24 mouse cellular contexts compared by ENCODE assay signal in the genomic region with DNA sequence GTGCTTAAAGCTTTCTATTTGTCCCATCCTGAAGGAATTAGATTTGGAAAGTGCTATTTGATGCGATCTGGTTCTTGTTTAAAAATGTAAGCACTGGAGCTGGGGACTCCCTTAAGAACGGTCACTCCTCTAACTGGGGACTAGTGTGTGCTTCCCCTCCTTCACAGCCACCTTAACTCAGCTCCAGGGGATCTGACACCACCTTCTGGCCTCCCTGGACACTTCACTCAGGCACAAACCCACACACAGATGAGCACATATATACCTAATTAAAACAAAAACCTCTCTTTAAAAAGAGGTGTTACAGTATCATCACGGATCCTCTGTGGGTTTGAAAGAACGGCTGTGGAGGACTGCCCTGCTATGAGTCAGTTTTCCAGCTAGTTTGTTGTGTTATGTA. TPM values are rescaled to one million over a fixed set of nuclear protein-coding genes. Genes with fewer than 3 reads are reported as not detected.
DNase-seq lines count a peak whose midpoint lies in the region; ATAC-seq and TF ChIP-seq lines count a peak whose summit lies in the region.
"Had no signal": no experiment of that assay in that cellular context is flagged by ENCODE, and none has a peak within 500 bp of the region (broad histone marks: within the 10 kb centered on the region; RNA-seq: fewer than 3 reads in every experiment).

No protein-coding gene starts in this region.

- DNase-seq in heart, postnatal 0 days (ENCODE audit: low spot score), result no peak
- no peak for DNase-seq in heart, adult 9 months (ENCODE audit: low spot score in 2 of 2)
- DNase-seq in liver, embryonic 13.5 days, result no peak
- DNase-seq in liver, embryonic 11.5 days (ENCODE audit: low spot score), result no peak
- peak; percentile 37 for DNase-seq in NIH3T3 (ENCODE audit: low read depth)
- DNase-seq in cerebellum, adult 9-10 months, result no peak
- DNase-seq: adrenal gland, postnatal 10 days; B cell, adult 2 months; cerebellum, adult 18-20 months; cerebellum, postnatal 36 days; heart, postnatal 4 days; kidney, adult 11 months; kidney, postnatal 14 days; left cerebral cortex, postnatal 4 days; lung, postnatal 4 days; right cerebral cortex, postnatal 25 days; thymus, postnatal 14 days had no signal

- no peak for TF ChIP-seq EP300 in heart, postnatal 0 days (IDR thresholded peaks at IDR 0.05; ENCODE audit: low read depth)

- peak; percentile 21; the same call in 1 of the 2 replicates for TF ChIP-seq CTCF in heart, postnatal 0 days (IDR thresholded peaks at IDR 0.05; ENCODE audit: low read depth)
- TF ChIP-seq CTCF in small intestine, adult 2 months (IDR thresholded peaks at IDR 0.05; ENCODE audit: extremely low read depth, insufficient read length, insufficient replicate concordance, low read depth, low read length), result no peak

- peaks cover 30% of the 10 kb centered on the region for H3K36me3 ChIP-seq in heart, postnatal 0 days (replicated peaks; ENCODE audit: control insufficient read depth, insufficient read depth, low read length)
- peaks cover 97% of the 10 kb centered on the region for H3K36me3 ChIP-seq in liver, embryonic 13.5 days
- H3K36me3 ChIP-seq in liver, embryonic 11.5 days (ENCODE audit: control insufficient read depth, insufficient read depth, low read length), result peaks cover 42% of the 10 kb centered on the region
- peaks cover 6% of the 10 kb centered on the region for H3K36me3 ChIP-seq in small intestine, adult 2 months (ENCODE audit: control insufficient read depth, insufficient read depth, low read length)
- peaks cover 59% of the 10 kb centered on the region for H3K36me3 ChIP-seq in forebrain, embryonic 12.5 days (replicated peaks)

- H3K4me1 ChIP-seq in heart, postnatal 0 days (ENCODE audit: control insufficient read depth, insufficient read depth), result 0 out of 2 replicates have a peak, but pooled peaks cover 4% of the 10 kb centered on the region
- peaks cover 52% of the 10 kb centered on the region for H3K4me1 ChIP-seq in liver, embryonic 13.5 days (replicated peaks)
- peaks cover 2% of the 10 kb centered on the region; the same call in 1 of the 2 replicates for H3K4me1 ChIP-seq in liver, embryonic 11.5 days (replicated peaks; ENCODE audit: control insufficient read depth, insufficient read depth, low read length)
- peaks cover 7% of the 10 kb centered on the region for H3K4me1 ChIP-seq in small intestine, adult 2 months (ENCODE audit: control insufficient read depth, insufficient read depth, insufficient read length, low read length)
- no peaks in the 10 kb centered on the region for H3K4me1 ChIP-seq in forebrain, embryonic 12.5 days

- ATAC-seq in heart, postnatal 0 days (ENCODE audit: insufficient read depth, low read depth), result no peak
- no peak for ATAC-seq in liver, embryonic 13.5 days (ENCODE audit: low read depth)
- no peak for ATAC-seq in liver, embryonic 11.5 days (replicated peaks; ENCODE audit: low FRiP score)
- ATAC-seq in forebrain, embryonic 12.5 days (ENCODE audit: low FRiP score), result no peak
- ATAC-seq: forebrain, embryonic 16.5 days; Patski had no signal

- no peaks in the 10 kb centered on the region for H3K27me3 ChIP-seq in heart, postnatal 0 days (ENCODE audit: control insufficient read depth, insufficient read depth, low read length)
- no peaks in the 10 kb centered on the region for H3K27me3 ChIP-seq in liver, embryonic 13.5 days
- H3K27me3 ChIP-seq in liver, embryonic 11.5 days (replicated peaks; ENCODE audit: control insufficient read depth, insufficient read depth, low read length), result no peaks in the 10 kb centered on the region
- H3K27me3 ChIP-seq in small intestine, adult 2 months (ENCODE audit: control insufficient read depth, insufficient read depth, low read length), result no peaks in the 10 kb centered on the region
- no peaks in the 10 kb centered on the region for H3K27me3 ChIP-seq in forebrain, embryonic 12.5 days
- H3K27me3 ChIP-seq: hindbrain, embryonic 15.5 days; Patski had no signal

- WGBS in heart, postnatal 0 days, result 77% methylated on average over 4 of the region's 4 CpGs
- WGBS in liver, embryonic 13.5 days (ENCODE audit: insufficient replicate concordance), result 85% methylated on average over 4 of the region's 4 CpGs
- 88% methylated on average over 4 of the region's 4 CpGs for WGBS in liver, embryonic 11.5 days
- 78% methylated on average over 4 of the region's 4 CpGs for WGBS in small intestine, adult 2 months
- WGBS in forebrain, embryonic 12.5 days, result 90% methylated on average over 4 of the region's 4 CpGs

- H3K4me3 ChIP-seq in heart, postnatal 0 days (ENCODE audit: low read depth, low read length), result no peak overlapping the region
- no peak overlapping the region for H3K4me3 ChIP-seq in liver, embryonic 13.5 days (replicated peaks)
- H3K4me3 ChIP-seq in liver, embryonic 11.5 days (ENCODE audit: low read depth, low read length), result no peak overlapping the region
- no peak overlapping the region for H3K4me3 ChIP-seq in small intestine, adult 2 months (ENCODE audit: low read depth, low read length)
- H3K4me3 ChIP-seq in forebrain, embryonic 12.5 days (replicated peaks), result no peak overlapping the region
- H3K4me3 ChIP-seq: erythroblast, embryonic 14.5 days; hindbrain, embryonic 15.5 days; left cerebral cortex, adult 2 months had no signal

- no peak overlapping the region for H3K4me2 ChIP-seq in heart, postnatal 0 days (ENCODE audit: low read depth, low read length)
- no peak overlapping the region for H3K4me2 ChIP-seq in liver, embryonic 13.5 days
- no peak overlapping the region for H3K4me2 ChIP-seq in liver, embryonic 11.5 days
- no peak overlapping the region for H3K4me2 ChIP-seq in forebrain, embryonic 12.5 days
- H3K4me2 ChIP-seq: hindbrain, embryonic 15.5 days had no signal

- H3K9ac ChIP-seq in heart, postnatal 0 days (replicated peaks; ENCODE audit: low read depth, low read length), result no peak overlapping the region
- no peak overlapping the region for H3K9ac ChIP-seq in liver, embryonic 13.5 days
- H3K9ac ChIP-seq in liver, embryonic 11.5 days (ENCODE audit: low read depth, low read length), result no peak overlapping the region
- H3K9ac ChIP-seq in forebrain, embryonic 12.5 days, result no peak overlapping the region
- H3K9ac ChIP-seq: hindbrain, embryonic 15.5 days had no signal

- no peak overlapping the region for H3K27ac ChIP-seq in heart, postnatal 0 days (ENCODE audit: low read depth)
- peak overlapping the region; percentile 29 for H3K27ac ChIP-seq in liver, embryonic 13.5 days
- H3K27ac ChIP-seq in liver, embryonic 11.5 days (ENCODE audit: low read depth, low read length), result no peak overlapping the region
- peak overlapping the region; percentile 14; the same call in 1 of the 2 replicates for H3K27ac ChIP-seq in small intestine, adult 2 months (ENCODE audit: insufficient read depth, low read depth, low read length)
- no peak overlapping the region for H3K27ac ChIP-seq in forebrain, embryonic 12.5 days
- H3K27ac ChIP-seq: hindbrain, embryonic 15.5 days; left cerebral cortex, adult 2 months had no signal

- no peak for TF ChIP-seq POLR2A in small intestine, adult 2 months (IDR thresholded peaks at IDR 0.05; ENCODE audit: low read depth, low read length)

- H3K9me3 ChIP-seq in heart, postnatal 0 days (replicated peaks; ENCODE audit: control insufficient read depth, low read length), result no peaks in the 10 kb centered on the region
- no peaks in the 10 kb centered on the region for H3K9me3 ChIP-seq in liver, embryonic 13.5 days (replicated peaks)
- H3K9me3 ChIP-seq in liver, embryonic 11.5 days (ENCODE audit: control insufficient read depth, low read length), result no peaks in the 10 kb centered on the region
- H3K9me3 ChIP-seq in forebrain, embryonic 12.5 days, result no peaks in the 10 kb centered on the region
- H3K9me3 ChIP-seq: hindbrain, embryonic 15.5 days had no signal

RNA-seq across cellular contexts. Expression of a gene that starts 23.0 kb away (rescaled TPM):
- 35.4 and 38.1 TPM in 2 replicates for total RNA-seq in heart, postnatal 0 days (2014; rRNA removed; ENCODE audit: low replicate concordance)
- 23.3 and 28.1 TPM in 2 replicates for polyA plus RNA-seq in heart, postnatal 0 days (2015; fragmentation: Nextera tagmentation; extraction: Ambion mirVana)
- polyA plus RNA-seq in liver, embryonic 13.5 days (2015; fragmentation: Nextera tagmentation; extraction: Ambion mirVana), result 45.9 and 47.8 TPM in 2 replicates
- polyA plus RNA-seq in liver, embryonic 11.5 days (2014; fragmentation: Nextera tagmentation; extraction: Ambion mirVana), result 74.4 and 76.3 TPM in 2 replicates
- 41.3 and 56.0 TPM in 2 replicates for polyA plus RNA-seq in small intestine, adult 2 months (2012; rRNA removed)
- 118 and 121 TPM in 2 replicates for polyA plus RNA-seq in forebrain, embryonic 12.5 days (2016; fragmentation: Nextera tagmentation; extraction: Ambion mirVana)

Comparison
In these comparisons a context has a peak if more than half of its experiments do, and no peak if none do; other contexts are left out.
1. H3K27ac ChIP-seq: peak in liver, embryonic 13.5 days (single experiment) and small intestine, adult 2 months (single experiment); none in heart, postnatal 0 days (single experiment), liver, embryonic 11.5 days (single experiment) and forebrain, embryonic 12.5 days (single experiment).